In the genomic region with DNA sequence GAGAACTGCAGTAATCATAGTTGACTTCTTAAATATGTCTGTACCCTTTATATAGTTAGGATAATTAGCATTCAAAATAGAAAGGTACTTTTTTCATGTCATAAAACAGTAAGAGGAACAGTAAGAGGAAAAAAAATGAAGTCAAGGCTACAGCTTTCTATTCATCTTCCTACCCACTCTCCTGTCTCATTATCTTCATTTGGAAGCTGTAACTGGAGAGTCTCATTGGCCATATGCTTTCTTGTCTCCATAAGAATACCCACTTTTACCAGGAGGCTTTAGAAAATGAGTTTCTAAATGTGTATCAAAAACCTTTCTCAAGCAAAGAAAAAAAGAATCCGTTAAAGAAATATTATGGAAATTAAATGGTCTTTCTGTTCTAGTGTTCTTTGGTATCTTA, we compare ENCODE assay signal across 14 mouse cellular contexts.
"Had no signal": no experiment of that assay in that cellular context is flagged by ENCODE, and none has a peak within 500 bp of the region (broad histone marks: within the 10 kb centered on the region; RNA-seq: fewer than 3 reads in every experiment).

No protein-coding gene starts in this region.

- DNase-seq: lung, adult 18-20 months; lung, embryonic 14.5 days; lung, postnatal 10 days; lung, postnatal 4 days; midbrain, embryonic 14.5 days; retina, postnatal 1 day; right cerebral cortex, adult 18-20 months; right cerebral cortex, postnatal 25 days; right cerebral cortex, postnatal 4 days; spleen, adult 18-20 months; thymus, adult 2 months; thymus, postnatal 25 days; thymus, postnatal 4 days had no signal

- ATAC-seq: midbrain, embryonic 16.5 days had no signal
